Comparison of ENCODE assay signal across 21 mouse cellular contexts in genomic region chr12:41185060-41185459, GRCm38 (mm10).
"Had no signal": no experiment of that assay in that cellular context is flagged by ENCODE, and none has a peak within 500 bp of the region (broad histone marks: within the 10 kb centered on the region; RNA-seq: fewer than 3 reads in every experiment).

No protein-coding gene starts in this region.

- ATAC-seq: hindbrain, embryonic 16.5 days; hindbrain, postnatal 0 days; inflammation-experienced regulatory T-cells, adult 6 months; intestine, embryonic 15.5 days; intestine, embryonic 16.5 days; intestine, postnatal 0 days had no signal

- DNase-seq: heart, postnatal 10 days; heart, postnatal 14 days; heart, postnatal 36 days; heart, postnatal 4 days; kidney, adult 11 months; kidney, adult 18-20 months; kidney, adult 2 months; kidney, adult 8-10 months; kidney, adult 9 months; kidney, postnatal 14 days; kidney, postnatal 25 days; kidney, postnatal 36 days; kidney, postnatal 4 days; layer of hippocampus, adult 9-11 months; layer of hippocampus, postnatal 36 days had no signal
